Mouse (Mus musculus): ENCODE data around the gene Sstr2.

Gene Sstr2

GRCm38 (mm10) chr11:113618672-113619419, at the start of gene Sstr2:
TSS of gene Sstr2 (plus strand) at chr11:113619342.
- no peak for DNase-seq (ENCODE audit: extremely low read depth, low read depth)

- DNase-seq (ENCODE audit: extremely low read depth, low read depth), result no peak
Measured at GRCm38 (mm10) chr11:113571616-113572015, 47.5 kb upstream of the Sstr2 start.

GRCm38 (mm10) chr11:113572641-113573040, 46.5 kb upstream of the Sstr2 start:
- no peak for DNase-seq (ENCODE audit: extremely low read depth, low read depth)

- no peak for DNase-seq (ENCODE audit: extremely low read depth, low read depth)
Measured at GRCm38 (mm10) chr11:113577221-113577620, 41.9 kb upstream of the Sstr2 start.

GRCm38 (mm10) chr11:113583879-113584661, 35.1 kb upstream of the Sstr2 start:
- DNase-seq (ENCODE audit: extremely low read depth, low read depth), result no peak

GRCm38 (mm10) chr11:113586423-113586822, 32.7 kb upstream of the Sstr2 start:
- no peak for DNase-seq (ENCODE audit: extremely low read depth, low read depth)

- no peak for DNase-seq (ENCODE audit: extremely low read depth, low read depth)
Measured at GRCm38 (mm10) chr11:113588936-113589335, 30.2 kb upstream of the Sstr2 start.

- DNase-seq (ENCODE audit: extremely low read depth, low read depth), result no peak
Measured at GRCm38 (mm10) chr11:113595144-113595543, 24.0 kb upstream of the Sstr2 start.

GRCm38 (mm10) chr11:113597632-113598031, 21.5 kb upstream of the Sstr2 start:
- no peak for DNase-seq (ENCODE audit: extremely low read depth, low read depth)

- DNase-seq (ENCODE audit: extremely low read depth, low read depth), result no peak
Measured at GRCm38 (mm10) chr11:113600526-113601245, 18.5 kb upstream of the Sstr2 start.

GRCm38 (mm10) chr11:113601616-113602343, 17.4 kb upstream of the Sstr2 start:
- no peak for DNase-seq (ENCODE audit: extremely low read depth, low read depth)

GRCm38 (mm10) chr11:113607556-113607955, 11.6 kb upstream of the Sstr2 start:
- no peak for DNase-seq (ENCODE audit: extremely low read depth, low read depth)

GRCm38 (mm10) chr11:113609581-113609980, 9.6 kb upstream of the Sstr2 start:
- DNase-seq (ENCODE audit: extremely low read depth, low read depth), result no peak

GRCm38 (mm10) chr11:113610266-113610665, 8.9 kb upstream of the Sstr2 start:
- no peak for DNase-seq (ENCODE audit: extremely low read depth, low read depth)

- no peak for DNase-seq (ENCODE audit: extremely low read depth, low read depth)
Measured at GRCm38 (mm10) chr11:113611112-113611646, 8.0 kb upstream of the Sstr2 start.

GRCm38 (mm10) chr11:113611664-113612611, 7.2 kb upstream of the Sstr2 start:
- peak; percentile 9 for DNase-seq (ENCODE audit: extremely low read depth, low read depth)

- DNase-seq (ENCODE audit: extremely low read depth, low read depth), result no peak
Measured at GRCm38 (mm10) chr11:113614476-113614875, 4.7 kb upstream of the Sstr2 start.

- DNase-seq (ENCODE audit: extremely low read depth, low read depth), result peak; percentile 76
Measured at GRCm38 (mm10) chr11:113617132-113617911, 1.8 kb upstream of the Sstr2 start.

- DNase-seq (ENCODE audit: extremely low read depth, low read depth), result no peak
Measured at GRCm38 (mm10) chr11:113618303-113618671, 855 bp upstream of the Sstr2 start.
